Mouse (Mus musculus) cerebellum, adult 9-10 months (tissue): Measurements from ENCODE around the gene Mrps15.

Experiments used
- DNase-seq: peaks from one replicate; pipeline ENCODE4 v3.0.0; 2022

Mrps15 gene

GRCm38 (mm10) chr4:126079266-126079665 is 32.5 kb downstream of the Mrps15 start:
- no peak for DNase-seq

GRCm38 (mm10) chr4:126081601-126082000 is 34.9 kb downstream of the Mrps15 start:
- no peak for DNase-seq

- DNase-seq: no peak
These were observed 36.3 kb downstream of the Mrps15 start for GRCm38 (mm10) chr4:126083021-126083420.

GRCm38 (mm10) chr4:126084382-126084781 is 37.7 kb downstream of the Mrps15 start:
- no peak for DNase-seq

- DNase-seq: peak; percentile 89
These were observed 39.4 kb downstream of the Mrps15 start for GRCm38 (mm10) chr4:126085996-126086576.

- no peak for DNase-seq
These were observed 43.5 kb downstream of the Mrps15 start for GRCm38 (mm10) chr4:126090101-126090847.

GRCm38 (mm10) chr4:126090848-126091124 is 44.1 kb downstream of the Mrps15 start:
- no peak for DNase-seq

- DNase-seq: no peak
These were observed 45.1 kb downstream of the Mrps15 start for GRCm38 (mm10) chr4:126091873-126092272.

- DNase-seq: peak; percentile 31
These were observed 49.1 kb downstream of the Mrps15 start for GRCm38 (mm10) chr4:126095622-126096430.

GRCm38 (mm10) chr4:126096464-126097111 is 49.9 kb downstream of the Mrps15 start, which contains the start of gene Lsm10:
Gene Lsm10 (plus strand): TSS chr4:126096623.
- peak; percentile 94 for DNase-seq

- peak; percentile 55 for DNase-seq
These were observed 51.1 kb downstream of the Mrps15 start for GRCm38 (mm10) chr4:126097711-126098253.

- no peak for DNase-seq
These were observed 52.6 kb downstream of the Mrps15 start for GRCm38 (mm10) chr4:126099365-126099764.

- DNase-seq: peak; percentile 26
These were observed 54.0 kb downstream of the Mrps15 start for GRCm38 (mm10) chr4:126100764-126101163.

GRCm38 (mm10) chr4:126102061-126102841 is 55.5 kb downstream of the Mrps15 start:
- DNase-seq: peak; percentile 66

GRCm38 (mm10) chr4:126103057-126103581 is 56.4 kb downstream of the Mrps15 start:
- DNase-seq: peak; percentile 85

GRCm38 (mm10) chr4:126103590-126104068 is 56.9 kb downstream of the Mrps15 start, which contains the start of gene Stk40:
Gene Stk40 (plus strand): TSS chr4:126103957.
- peak; percentile 97 for DNase-seq

- DNase-seq: peak; percentile 80
These were observed 57.7 kb downstream of the Mrps15 start for GRCm38 (mm10) chr4:126104261-126105075.
